Mouse (Mus musculus) WW6 (cell line): ENCODE measurements around the gene Slc25a10.
A peak's percentile ranks its signal among the peaks of the same experiment; 100 is the strongest.

Experiments used
- DNase-seq: peaks from one replicate; pipeline ENCODE4 v3.0.0-alpha.2; 2013; ENCODE audit warnings: low read depth, low spot score

The Slc25a10 gene

GRCm38 (mm10) chr11:120491317-120492023, at the start of gene Slc25a10:
Slc25a10 (plus strand) TSS chr11:120491840.
- peak; percentile 84 for DNase-seq

DNA sequence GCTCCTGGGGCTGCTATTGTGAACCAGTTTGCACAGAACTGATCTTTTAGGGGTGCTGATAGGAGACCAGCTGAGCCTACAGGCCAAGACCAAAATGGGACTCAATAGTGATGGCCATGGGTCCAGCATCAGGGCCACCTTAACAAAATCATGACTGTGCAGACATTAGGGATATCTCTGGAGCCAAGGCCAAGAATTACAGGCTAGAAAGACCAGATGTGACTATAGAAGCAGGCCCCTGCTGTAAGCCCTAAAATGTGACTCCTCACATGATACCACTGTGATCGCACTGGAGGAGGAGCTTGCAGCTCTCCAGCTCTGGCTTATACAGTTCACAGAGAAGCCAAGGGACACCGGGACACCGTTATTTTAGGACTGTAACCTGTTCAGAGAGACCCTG, 49.3 kb upstream of the Slc25a10 start, which contains the start of gene Tspan10:
Tspan10 (plus strand) TSS at position 301 of the 400 bp plus-strand sequence.
- DNase-seq, result no peak

- DNase-seq, result no peak
These were observed 48.8 kb upstream of the Slc25a10 start for GRCm38 (mm10) chr11:120442765-120443280.

DNA sequence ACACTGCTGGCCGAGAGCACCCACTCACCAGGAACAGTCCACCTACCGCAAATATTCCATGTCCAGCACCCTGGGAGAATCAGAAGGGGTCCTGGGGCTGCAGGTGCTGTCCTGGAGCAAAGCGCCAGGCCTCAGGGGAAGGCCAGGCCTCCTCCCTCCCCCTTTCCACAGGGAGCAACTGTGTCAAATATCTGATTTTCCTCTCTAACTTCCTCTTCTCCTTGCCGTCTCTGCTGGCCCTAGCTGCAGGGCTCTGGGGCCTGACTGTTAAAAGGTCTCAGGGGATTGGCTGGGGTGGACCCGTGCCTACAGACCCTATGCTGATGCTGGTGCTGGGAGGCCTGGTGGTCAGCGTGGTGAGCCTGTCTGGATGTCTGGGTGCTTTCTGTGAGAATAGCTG, 47.5 kb upstream of the Slc25a10 start:
- DNase-seq, result no peak

GRCm38 (mm10) chr11:120445475-120445874, 46.2 kb upstream of the Slc25a10 start:
- no peak for DNase-seq

DNA sequence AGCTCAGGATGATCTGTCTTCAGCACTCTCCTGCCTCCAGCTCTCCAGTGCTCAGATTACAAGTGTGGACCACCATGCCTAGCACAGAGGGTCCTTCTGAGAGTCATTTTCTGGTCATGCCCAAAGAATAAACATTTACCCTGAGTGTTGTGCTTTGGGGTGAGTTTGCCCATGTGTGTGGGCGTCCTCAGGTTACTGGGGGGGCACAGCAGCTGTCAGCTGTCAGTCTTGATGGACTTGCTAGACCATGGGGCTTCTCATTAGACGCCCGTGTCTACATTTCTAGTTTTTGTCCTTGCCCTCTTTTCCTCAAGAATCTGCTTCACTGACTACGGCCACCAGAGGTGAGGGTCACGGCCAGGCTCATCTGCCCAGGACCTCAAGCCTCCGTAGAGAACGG, 44.5 kb upstream of the Slc25a10 start:
- DNase-seq, result no peak

DNA sequence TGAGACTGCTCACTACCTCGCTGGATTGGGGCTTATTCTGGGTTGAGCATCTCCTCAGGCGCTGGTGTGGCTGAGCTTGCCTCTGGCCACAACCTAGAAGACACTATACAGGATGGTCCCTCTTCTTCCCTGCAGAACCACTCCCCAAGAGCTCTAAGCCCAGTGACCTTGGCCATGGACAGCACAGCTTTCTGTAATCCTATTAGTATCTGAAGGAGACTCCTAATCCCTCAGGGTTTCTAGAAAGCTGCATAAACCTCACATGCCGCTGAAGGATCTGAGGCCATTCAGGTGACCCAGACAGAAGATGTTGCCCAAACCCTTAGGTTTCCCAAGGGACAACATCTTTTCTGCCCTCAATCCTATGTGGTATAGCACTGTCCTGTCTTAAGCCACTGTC, 39.4 kb upstream of the Slc25a10 start:
- DNase-seq, result no peak

DNA sequence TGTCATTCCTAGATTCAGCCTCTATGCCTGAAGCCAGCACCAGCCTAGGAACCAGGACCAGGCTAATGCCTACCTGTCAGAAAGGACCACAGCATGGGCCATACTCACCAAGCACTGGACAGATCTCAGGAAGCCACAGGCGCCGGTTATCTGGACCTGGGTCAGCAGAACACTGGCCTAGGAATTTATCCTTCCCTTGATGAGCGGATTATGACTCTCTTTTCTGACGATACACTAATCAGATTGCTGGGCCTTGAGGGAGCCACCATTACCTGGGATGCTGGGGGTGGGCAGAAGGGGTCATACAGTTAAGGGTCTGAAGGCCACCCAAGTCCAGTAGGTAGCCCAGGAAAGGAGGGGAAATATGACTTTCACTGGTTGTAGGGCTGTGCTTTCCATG, 38.3 kb upstream of the Slc25a10 start, which contains the start of gene Pde6g:
Pde6g (minus strand) TSS at position 195 of the 400 bp plus-strand sequence.
- DNase-seq, result no peak

DNA sequence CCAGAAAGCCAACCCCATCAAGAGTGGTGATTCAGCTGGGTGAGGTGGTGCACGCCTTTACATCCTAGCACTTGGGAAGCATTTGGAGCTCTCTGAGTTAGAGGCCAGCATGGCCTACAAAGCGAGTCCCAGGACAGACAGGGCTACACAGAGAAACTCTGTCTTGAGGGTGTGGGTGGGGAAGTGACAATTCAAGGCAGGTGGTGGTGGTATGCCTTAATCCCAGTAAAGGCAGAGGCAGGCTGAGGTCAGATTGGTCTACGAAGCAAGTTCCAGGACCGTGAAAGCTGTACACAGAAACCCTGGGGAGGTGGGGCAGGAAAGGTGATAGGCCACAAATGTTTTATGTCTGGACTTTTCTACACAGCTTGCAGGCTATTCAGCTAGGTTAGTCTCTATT, 36.7 kb upstream of the Slc25a10 start:
- DNase-seq, result no peak

GRCm38 (mm10) chr11:120455413-120455812, 36.2 kb upstream of the Slc25a10 start:
- no peak for DNase-seq

DNA sequence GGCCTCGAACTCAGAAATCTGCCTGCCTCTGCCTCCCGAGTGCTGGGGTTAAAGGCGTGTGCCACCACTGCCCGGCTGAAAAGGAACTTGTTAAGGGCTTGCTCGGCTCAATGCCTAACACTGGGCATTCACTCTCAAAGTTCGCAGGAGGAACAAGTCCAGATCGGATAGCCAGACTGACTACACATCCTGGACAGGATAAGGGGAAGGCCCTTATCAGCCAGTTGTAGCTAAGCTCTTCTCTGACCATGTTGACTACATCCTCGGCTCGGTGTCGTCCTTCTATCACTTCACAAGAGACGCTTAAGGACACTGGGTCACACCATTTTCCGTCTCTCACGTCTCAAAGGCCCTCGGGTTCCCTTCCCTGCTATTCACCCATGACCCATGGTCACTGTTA, 34.3 kb upstream of the Slc25a10 start:
- no peak for DNase-seq

DNA sequence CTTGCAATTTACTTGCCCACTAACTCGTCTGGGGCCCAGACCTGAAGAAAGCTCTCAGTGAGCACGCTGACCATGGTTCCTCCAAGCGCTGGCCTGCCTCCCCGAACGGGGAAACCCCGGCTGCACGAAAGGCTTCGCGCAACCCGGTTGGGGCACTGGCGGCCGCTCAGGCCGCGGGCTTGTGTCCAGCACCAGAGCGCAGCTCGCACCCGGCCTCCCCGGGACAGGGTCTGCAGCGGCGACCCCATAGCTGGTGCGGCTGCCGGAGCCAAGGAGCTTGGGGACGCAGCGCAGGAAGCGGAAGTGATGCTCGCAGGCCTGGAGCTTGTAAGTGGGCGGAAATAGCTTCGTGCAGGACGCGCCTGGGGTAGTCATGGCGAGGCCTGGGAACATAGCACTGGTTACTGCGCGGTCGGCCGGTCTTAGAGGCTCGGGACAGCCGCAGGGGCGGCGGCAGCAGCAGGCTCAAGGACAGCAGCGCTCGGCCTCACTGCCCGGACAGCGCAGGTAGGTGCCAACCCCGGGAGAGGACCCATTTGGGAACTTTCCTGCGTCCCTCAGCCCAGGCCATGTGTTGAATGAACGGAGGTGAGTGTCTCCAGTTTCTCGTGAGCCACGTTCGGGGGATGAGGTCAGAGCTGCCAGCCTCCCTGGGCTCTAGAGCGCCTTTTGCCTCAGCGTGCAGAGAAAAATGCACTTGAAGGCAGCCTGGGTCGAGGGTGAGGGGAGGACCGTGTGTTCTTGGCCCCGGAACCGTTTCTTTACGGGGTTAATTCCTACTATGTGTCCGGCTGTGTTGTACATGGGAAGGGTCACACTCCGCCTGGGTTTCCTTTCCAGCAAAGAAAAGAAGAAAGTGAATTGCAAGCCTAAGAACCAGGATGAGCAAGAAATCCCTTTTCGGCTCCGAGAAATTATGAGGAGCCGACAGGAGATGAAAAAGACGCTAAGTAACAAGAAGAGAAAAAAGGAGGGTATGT, 33.6 kb upstream of the Slc25a10 start, which contains the start of the genes Oxld1 and Ccdc137:
Oxld1 (minus strand) TSS at position 297 of the 980 bp plus-strand sequence.
Ccdc137 (plus strand) TSS at position 344 of the 980 bp plus-strand sequence.
- peak; percentile 57 for DNase-seq

GRCm38 (mm10) chr11:120458847-120459597, 32.6 kb upstream of the Slc25a10 start:
- peak; percentile 45 for DNase-seq

DNA sequence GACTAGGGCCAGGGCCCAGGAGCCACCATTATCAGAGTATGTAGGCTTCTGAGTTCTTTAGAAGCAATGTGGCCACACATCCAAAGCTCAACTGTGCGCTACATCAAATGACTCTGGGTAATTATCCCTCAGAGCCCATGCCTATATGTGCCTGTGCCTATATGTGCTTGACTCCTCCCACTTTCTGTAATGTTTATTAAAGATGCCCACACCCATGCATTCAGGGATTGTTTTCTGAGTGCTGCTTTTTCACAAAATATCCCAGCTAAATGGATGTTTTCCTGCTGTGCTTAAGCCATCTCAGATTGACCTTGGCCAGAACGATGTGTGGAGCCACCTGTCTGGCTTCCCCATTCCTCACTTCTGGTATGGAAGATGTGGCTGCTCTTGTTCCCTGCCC, 28.1 kb upstream of the Slc25a10 start:
- DNase-seq, result no peak

DNA sequence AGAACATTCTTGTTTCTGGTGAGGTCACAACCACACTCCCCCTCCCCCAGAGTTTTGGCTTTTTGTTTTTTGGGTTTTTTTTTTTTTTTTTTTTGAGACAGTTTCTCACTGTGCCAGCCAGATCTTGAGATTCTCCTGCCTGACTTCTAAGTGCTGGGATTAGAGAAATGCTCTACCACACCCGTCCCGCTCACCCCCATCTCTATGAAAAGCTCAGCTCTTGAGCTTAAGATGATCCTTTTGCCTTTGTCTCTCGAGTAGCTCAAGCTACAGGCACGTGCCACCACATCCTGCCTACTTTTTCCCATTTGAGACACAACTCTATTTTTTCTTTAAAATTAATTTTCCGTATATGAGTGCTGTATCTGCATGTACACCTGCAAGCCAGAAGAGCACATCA, 27.3 kb upstream of the Slc25a10 start:
- DNase-seq, result no peak

DNA sequence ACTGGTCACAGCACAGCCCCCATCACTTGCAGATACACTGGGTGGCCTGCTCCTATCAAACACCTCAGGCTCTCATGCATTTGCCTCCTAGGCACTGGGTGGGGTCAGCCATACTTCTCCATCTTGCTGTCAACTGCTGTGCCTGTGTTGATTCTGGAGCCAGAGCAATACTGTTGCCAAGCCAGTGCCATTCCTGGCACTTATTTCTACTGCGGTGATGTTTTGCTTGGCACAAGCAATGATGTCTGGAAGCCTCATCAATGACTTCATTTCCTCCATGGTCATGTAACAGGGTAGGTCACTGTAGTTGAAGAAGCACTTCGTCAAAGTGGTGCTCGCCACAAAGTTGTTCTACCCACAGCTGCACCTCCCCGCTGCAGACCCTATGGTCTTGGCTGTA, 26.1 kb upstream of the Slc25a10 start:
- no peak for DNase-seq

DNA sequence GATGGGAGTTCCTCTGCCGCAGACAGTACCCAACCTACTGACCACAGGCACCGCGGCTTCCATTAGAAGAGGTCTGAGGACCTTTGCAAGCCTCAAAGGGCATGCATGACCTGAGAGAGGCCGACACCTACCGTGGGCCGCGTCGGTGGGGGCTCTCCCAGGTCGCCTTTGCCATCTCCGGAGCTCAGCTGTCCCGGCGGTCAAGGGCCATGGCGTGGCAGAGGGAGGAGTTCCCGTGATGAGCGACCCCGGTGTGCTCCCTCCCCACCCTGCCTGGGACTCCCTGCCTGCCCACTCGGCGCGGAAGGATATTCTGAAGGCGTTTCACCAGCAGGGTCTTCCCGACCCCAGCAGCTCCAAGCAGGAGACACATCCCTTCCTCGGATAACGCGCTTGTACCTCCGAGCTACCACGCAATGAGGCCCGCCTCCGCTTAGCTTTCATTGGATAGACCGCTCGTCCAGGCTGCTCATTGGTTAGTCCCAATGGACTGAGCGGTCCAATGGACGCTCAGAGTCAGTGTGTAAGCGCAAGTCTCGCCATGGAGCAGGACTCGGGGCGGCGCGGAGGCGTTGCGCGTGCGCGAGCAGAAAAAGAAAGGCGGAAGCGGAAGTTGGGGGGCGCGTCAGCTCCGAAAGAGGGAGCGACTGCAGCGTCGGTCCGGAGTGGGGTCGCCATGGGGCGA, 24.4 kb upstream of the Slc25a10 start, which contains the start of gene Arl16:
Arl16 (minus strand) TSS at position 557 of the 685 bp plus-strand sequence.
- DNase-seq, result peak; percentile 100

DNA sequence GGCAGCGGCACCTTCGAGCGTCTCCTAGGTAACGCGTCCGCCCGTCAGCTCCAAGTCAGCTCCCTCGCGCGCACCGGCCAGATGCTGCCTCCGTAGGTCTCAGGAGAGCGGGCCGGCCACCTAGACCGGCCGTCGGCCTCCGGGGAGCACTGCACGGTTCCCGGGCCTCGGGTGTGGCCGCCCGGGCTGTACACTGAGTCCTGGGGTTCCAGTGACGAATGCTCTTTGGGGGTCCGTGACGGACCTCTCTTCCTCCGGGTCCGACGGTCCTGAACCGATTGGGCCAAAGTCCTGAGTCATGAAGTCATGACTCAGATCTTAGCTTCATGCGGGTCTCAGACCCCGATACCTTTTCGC, 23.9 kb upstream of the Slc25a10 start:
- DNase-seq, result no peak

GRCm38 (mm10) chr11:120472052-120472451, 19.6 kb upstream of the Slc25a10 start:
- no peak for DNase-seq

DNA sequence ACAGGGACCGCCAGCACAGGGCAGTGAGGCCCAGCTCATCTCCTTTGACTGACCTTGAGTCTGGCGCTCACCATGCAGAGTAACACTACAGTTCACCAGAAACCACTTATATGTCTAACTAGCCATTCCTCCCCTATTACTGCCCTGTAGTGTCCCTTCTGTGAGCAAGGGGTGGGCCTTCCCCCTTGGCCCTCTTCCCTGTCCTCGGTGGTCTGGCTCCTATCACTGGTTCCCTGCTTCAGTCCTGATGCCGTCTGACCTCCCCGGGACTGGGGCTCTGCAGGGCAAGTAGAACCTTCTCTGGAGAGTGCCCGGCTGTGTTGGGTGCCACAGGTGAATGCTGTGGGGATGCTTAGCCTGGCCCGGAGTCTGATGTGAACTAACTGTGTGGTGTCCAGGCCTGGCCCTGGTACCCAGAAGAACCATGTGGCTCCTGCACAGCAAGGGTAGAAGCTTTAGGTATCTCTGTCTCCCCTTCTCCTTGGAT, 8.1 kb upstream of the Slc25a10 start:
- no peak for DNase-seq
